Comparison of ENCODE assay signal across 26 mouse cellular contexts in the genomic region with DNA sequence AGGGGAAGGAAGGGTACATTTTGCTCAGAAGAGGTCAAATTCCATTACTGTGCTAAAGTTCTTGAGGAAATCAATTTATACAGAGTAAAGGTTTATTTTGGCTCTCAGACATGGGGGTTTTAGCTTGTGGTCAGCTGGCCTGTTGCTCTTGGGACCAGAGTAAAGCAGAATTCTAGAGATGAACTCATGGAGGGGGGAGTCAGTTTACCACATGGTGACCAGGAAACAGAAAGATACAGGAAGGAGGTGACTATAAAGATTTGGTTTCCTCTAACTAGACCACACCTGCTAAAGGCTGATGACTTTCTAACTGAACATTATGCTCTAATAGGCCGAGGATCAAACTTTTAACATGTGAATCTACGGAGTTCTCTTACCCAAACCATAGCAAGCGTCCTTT.
DNase-seq lines count a peak whose midpoint lies in the region; ATAC-seq and TF ChIP-seq lines count a peak whose summit lies in the region.
"Had no signal": no experiment of that assay in that cellular context is flagged by ENCODE, and none has a peak within 500 bp of the region (broad histone marks: within the 10 kb centered on the region; RNA-seq: fewer than 3 reads in every experiment).

No protein-coding gene starts in this region.

- H3K4me3 ChIP-seq in embryonic fibroblast, embryonic 13.5 days (ENCODE audit: insufficient read depth, low read length): no peak overlapping the region
- H3K4me3 ChIP-seq: embryonic facial prominence, embryonic 13.5 days; forebrain, embryonic 15.5 days; heart, embryonic 12.5 days; heart, embryonic 15.5 days; hindbrain, embryonic 10.5 days; hindbrain, embryonic 13.5 days; intestine, embryonic 15.5 days had no signal

- peak; percentile 11 for DNase-seq in 3T3-L1 (ENCODE audit: low read depth, low spot score)
- peak; percentile 11 for DNase-seq in NIH3T3 (ENCODE audit: low read depth)
- no peak for DNase-seq in right cerebral cortex, postnatal 10 days (ENCODE audit: low spot score in 2 of 2)
- no peak for DNase-seq in lung, adult 18-20 months
- DNase-seq in ovary, adult 18-20 months (ENCODE audit: low spot score): no peak
- DNase-seq: adrenal gland, adult 2 months; adrenal gland, postnatal 14 days; cerebellum, adult 11-12 months; cerebellum, adult 8-10 months; cerebellum, postnatal 10 days; gastrocnemius, postnatal 36 days; heart, adult 11 months; heart, postnatal 10 days; heart, postnatal 36 days; kidney, adult 11 months had no signal

- TF ChIP-seq CTCF in embryonic fibroblast, embryonic 13.5 days (IDR thresholded peaks at IDR 0.05; ENCODE audit: borderline replicate concordance, insufficient read depth, low read length): no peak

- peak overlapping the region; percentile 18; the same call in 1 of the 2 replicates for H3K27ac ChIP-seq in embryonic fibroblast, embryonic 13.5 days (ENCODE audit: insufficient read depth, low read length)
- H3K27ac ChIP-seq: embryonic facial prominence, embryonic 13.5 days; forebrain, embryonic 15.5 days; heart, embryonic 15.5 days; hindbrain, embryonic 10.5 days; hindbrain, embryonic 13.5 days; intestine, embryonic 15.5 days had no signal

- peak; percentile 33; the same call in 1 of the 2 replicates for ATAC-seq in megakaryocyte progenitor cell, adult 5-6 weeks (replicated peaks; ENCODE audit: poor library complexity)
- ATAC-seq: forebrain, embryonic 15.5 days; hindbrain, embryonic 16.5 days; intestine, embryonic 15.5 days; Patski had no signal

- TF ChIP-seq POLR2A in embryonic fibroblast, embryonic 13.5 days (IDR thresholded peaks at IDR 0.05; ENCODE audit: low read depth, low read length): no peak

- H3K4me1 ChIP-seq in embryonic fibroblast, embryonic 13.5 days (ENCODE audit: control insufficient read depth, insufficient read depth, low read length): 0 out of 2 replicates have a peak, but pooled peaks cover 3% of the 10 kb centered on the region
- H3K4me1 ChIP-seq: intestine, embryonic 15.5 days had no signal

Comparison
In these comparisons a context has a peak if more than half of its experiments do, and no peak if none do; other contexts are left out.
1. DNase-seq: peak in 3T3-L1 (single experiment) and NIH3T3 (single experiment); none in right cerebral cortex, postnatal 10 days (0 of 2), lung, adult 18-20 months (0 of 2) and ovary, adult 18-20 months (single experiment).